Mouse (Mus musculus) embryonic facial prominence, embryonic 12.5 days (tissue): ENCODE measurements around the gene Mtg1. TPM values are rescaled to one million over a fixed set of nuclear protein-coding genes. Genes with fewer than 3 reads are reported as not detected.

Experiments
- ATAC-seq: fragments of 200-750 bp; cut with Nextera tagmentation; 2 replicates; pipeline ENCODE4 v1.8.0; 2017; ENCODE audit not compliant: insufficient number of reproducible peaks, insufficient read depth, low FRiP score, low TSS enrichment
- H3K27ac ChIP-seq: fragments of 300-500 bp; sonication (generic); 2 replicates; pipeline ENCODE4 v1.5.1; 2016; ENCODE audit warnings: mild to moderate bottlenecking
- H3K27me3 ChIP-seq: fragments of 300-500 bp; sonication (generic); 2 replicates; pipeline ENCODE4 v1.6.1; 2016; ENCODE audit warnings: mild to moderate bottlenecking, moderate library complexity
- H3K36me3 ChIP-seq: fragments of 300-500 bp; sonication (generic); 2 replicates; pipeline ENCODE4 v1.6.1; 2016; ENCODE audit warnings: mild to moderate bottlenecking
- H3K4me1 ChIP-seq: fragments of 300-500 bp; sonication (generic); 2 replicates; pipeline ENCODE4 v1.6.1; 2016
- H3K4me2 ChIP-seq: fragments of 300-500 bp; sonication (generic); replicated peaks from 2 replicates; pipeline ENCODE4 v1.6.1; 2016; ENCODE audit warnings: mild to moderate bottlenecking, moderate library complexity
- H3K4me3 ChIP-seq: fragments of 300-500 bp; sonication (generic); 2 replicates; pipeline ENCODE4 v1.5.1; 2016; ENCODE audit warnings: mild to moderate bottlenecking
- H3K9ac ChIP-seq: fragments of 300-500 bp; sonication (generic); 2 replicates; pipeline ENCODE4 v1.6.1; 2016; ENCODE audit warnings: mild to moderate bottlenecking, moderate library complexity
- H3K9me3 ChIP-seq: fragments of 300-500 bp; sonication (generic); 2 replicates; pipeline ENCODE4 v1.6.1; 2016; ENCODE audit warnings: mild to moderate bottlenecking, moderate library complexity
- WGBS: fragments of 180-500 bp; shearing (Covaris S2); methylation state at CpG from one replicate; pipeline ENCODE4 v1.1.7; 2016; 5-methylcytosine and 5-hydroxymethylcytosine counted together
- polyA plus RNA-seq: library from polyadenylated mRNA; unstranded; fragments of >200 nt; fragmentation: Nextera tagmentation; extraction: Ambion mirVana; gene quantifications from 2 replicates; pipeline ENCODE4 v1.2.1, GENCODE M21; 2016

The Mtg1 gene
- polyA plus RNA-seq, 1 experiment from 2014 or later = 26.1 TPM

DNA sequence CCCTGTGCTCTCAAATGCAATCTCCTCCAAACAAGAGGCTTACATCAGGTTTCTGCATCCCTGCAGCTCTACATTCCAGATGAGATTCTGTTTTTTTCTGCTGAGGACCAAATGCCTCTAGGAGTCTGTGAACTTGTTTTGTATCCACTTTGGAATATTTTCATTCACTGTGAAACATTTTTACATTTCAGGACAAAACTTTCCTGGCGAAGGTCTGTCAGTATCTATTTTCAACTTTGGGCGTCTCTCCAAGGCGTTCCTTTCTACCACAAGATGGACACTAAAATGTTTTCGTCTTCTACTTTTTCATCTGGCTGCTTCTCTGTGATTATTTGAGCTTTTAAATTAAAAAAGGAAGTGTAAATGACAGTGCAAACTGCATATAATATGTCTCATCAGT is 56.7 kb downstream of the Mtg1 start:
- no peak for ATAC-seq
- no peaks in the 10 kb centered on the region; the same call in 1 of the 2 replicates for H3K9me3 ChIP-seq
- H3K27me3 ChIP-seq = no peaks in the 10 kb centered on the region
- no peak overlapping the region for H3K4me3 ChIP-seq
- WGBS = 85% methylated on average over 4 of the region's 4 CpGs
- H3K36me3 ChIP-seq = no peaks in the 10 kb centered on the region
- no peaks in the 10 kb centered on the region for H3K4me1 ChIP-seq
- no peak overlapping the region for H3K4me2 ChIP-seq
- H3K27ac ChIP-seq = no peak overlapping the region
- no peak overlapping the region for H3K9ac ChIP-seq

DNA sequence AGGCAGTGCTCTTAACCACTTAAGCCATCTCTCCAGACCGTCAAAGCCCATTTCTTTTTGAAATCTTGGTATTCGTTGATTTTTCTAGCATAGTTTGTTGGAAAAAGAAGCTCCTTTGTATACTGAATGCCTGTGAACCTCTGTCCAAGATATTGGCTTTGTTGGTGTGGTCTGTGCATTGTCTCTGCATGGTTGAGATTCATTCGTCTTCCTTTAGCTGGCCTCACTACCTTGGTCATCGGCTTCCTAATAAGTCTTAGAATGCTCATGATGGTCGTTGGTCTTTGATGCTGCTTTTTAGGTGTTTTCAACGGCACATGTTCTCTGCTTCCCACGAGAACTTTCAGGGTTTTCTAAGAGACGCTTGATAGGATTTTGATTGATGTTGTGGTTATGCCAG is 58.6 kb downstream of the Mtg1 start:
- Histone ChIP-seq H3K4me1 (no peaks in the 10 kb centered on the region), H3K36me3 (no peaks in the 10 kb centered on the region), H3K4me3 (no peak overlapping the region), H3K27ac (no peak overlapping the region), H3K9me3 (no peaks in the 10 kb centered on the region; the same call in 1 of the 2 replicates), H3K4me2 (no peak overlapping the region), H3K9ac (no peak overlapping the region), H3K27me3 (no peaks in the 10 kb centered on the region)
- WGBS = 83% methylated on average over 8 of the region's 8 CpGs
- ATAC-seq = no peak

Other genes with a start within 250 kb of the Mtg1 start
- 0.15 and 0.28 TPM in 2 replicates for gene Kndc1, start 242.9 kb upstream of the Mtg1 start, polyA plus RNA-seq
- gene Utf1, start 193.8 kb upstream of the Mtg1 start, polyA plus RNA-seq = 0.22 TPM in 1 of 2 replicates, not detected in the other
- 0.14 and 0.92 TPM in 2 replicates for gene 6430531B16Rik, start 158.8 kb upstream of the Mtg1 start, polyA plus RNA-seq
- gene Adam8, start 145.0 kb upstream of the Mtg1 start, polyA plus RNA-seq = 2.3 and 2.8 TPM in 2 replicates
- 37.9 and 39.6 TPM in 2 replicates for gene Zfp511, start 101.2 kb upstream of the Mtg1 start, polyA plus RNA-seq
- gene Tubgcp2, start 100.9 kb upstream of the Mtg1 start, polyA plus RNA-seq = 73.8 and 82.9 TPM in 2 replicates
- 0.47 and 0.59 TPM in 2 replicates for gene Msx3, start 88.5 kb upstream of the Mtg1 start, polyA plus RNA-seq
- gene Caly, start 55.0 kb upstream of the Mtg1 start, polyA plus RNA-seq = 2.6 and 2.7 TPM in 2 replicates
- gene Prap1, start 44.2 kb upstream of the Mtg1 start, polyA plus RNA-seq = not detected in 2 replicates
- gene Fuom, start 35.1 kb upstream of the Mtg1 start, polyA plus RNA-seq = 22.0 and 27.1 TPM in 2 replicates
- 19.1 and 20.8 TPM in 2 replicates for gene Paox, start 21.8 kb upstream of the Mtg1 start, polyA plus RNA-seq
- 172 and 173 TPM in 2 replicates for gene Echs1, start 21.1 kb upstream of the Mtg1 start, polyA plus RNA-seq
- gene Sprn, start 17.3 kb downstream of the Mtg1 start, polyA plus RNA-seq = 1.2 TPM in 2 replicates
- not detected in 2 replicates for gene Olfr522, start 27.2 kb downstream of the Mtg1 start, polyA plus RNA-seq
- not detected in 2 replicates for gene Olfr523, start 35.7 kb downstream of the Mtg1 start, polyA plus RNA-seq
- not detected in 2 replicates for gene Olfr524, start 68.4 kb downstream of the Mtg1 start, polyA plus RNA-seq
- not detected in 2 replicates for gene Cd163l1, start 80.7 kb downstream of the Mtg1 start, polyA plus RNA-seq
- not detected in 2 replicates for gene 5830411N06Rik, start 109.7 kb downstream of the Mtg1 start, polyA plus RNA-seq
- gene Olfr525, start 183.3 kb downstream of the Mtg1 start, polyA plus RNA-seq = not detected in 2 replicates
- gene Olfr527, start 196.5 kb downstream of the Mtg1 start, polyA plus RNA-seq = not detected in 2 replicates
- gene Olfr60, start 224.1 kb downstream of the Mtg1 start, polyA plus RNA-seq = not detected in 2 replicates
- 0.15 TPM in 1 of 2 replicates, not detected in the other for gene Olfr530, start 238.8 kb downstream of the Mtg1 start, polyA plus RNA-seq